Mouse (Mus musculus): ENCODE measurements around the gene Pam16. TPM values are rescaled to one million over a fixed set of nuclear protein-coding genes. Genes with fewer than 3 reads are reported as not detected.

Pam16 gene
- polyA plus RNA-seq, 1 experiment from 2014 or later = 59.7 TPM

- TF ChIP-seq EP300 (IDR thresholded peaks at IDR 0.05; ENCODE audit: low read depth) (no peak), CTCF (IDR thresholded peaks at IDR 0.05; ENCODE audit: low read depth) (no peak)
- Histone ChIP-seq H3K36me3 (replicated peaks; ENCODE audit: insufficient read depth, low read length) (no peaks in the 10 kb centered on the region), H3K4me1 (ENCODE audit: insufficient read depth) (peaks cover 10% of the 10 kb centered on the region; the same call in 1 of the 2 replicates), H3K27me3 (ENCODE audit: insufficient read depth, low read length) (peaks cover 26% of the 10 kb centered on the region), H3K4me2 (ENCODE audit: low read depth, low read length) (peak within 1 kb of the TSS; percentile 86), H3K27ac (ENCODE audit: low read depth) (peak within 1 kb of the TSS; percentile 44), H3K9me3 (ENCODE audit: low read length) (no peaks in the 10 kb centered on the region), H3K4me3 (ENCODE audit: low read depth, low read length) (peak within 1 kb of the TSS; percentile 54), H3K9ac (replicated peaks) (peak within 1 kb of the TSS; percentile 54)
- DNase-seq = peak; percentile 62
- peak; percentile 63 for ATAC-seq
- under 1% methylated on average over 16 of the region's 74 CpGs for WGBS (ENCODE audit: insufficient replicate concordance)
Observed at GRCm38 (mm10) chr16:4593971-4594813, 30.6 kb downstream of the Pam16 start, which contains the start of gene Glis2. TSS of gene Glis2 (plus strand) at chr16:4594713.

GRCm38 (mm10) chr16:4592909-4593875 is 31.6 kb downstream of the Pam16 start:
- Histone ChIP-seq H3K9me3 (ENCODE audit: low read length) (no peaks in the 10 kb centered on the region), H3K27me3 (ENCODE audit: insufficient read depth, low read length) (peaks cover 26% of the 10 kb centered on the region), H3K36me3 (replicated peaks; ENCODE audit: insufficient read depth, low read length) (no peaks in the 10 kb centered on the region), H3K27ac (ENCODE audit: low read depth) (peak overlapping the region; percentile 44), H3K4me1 (ENCODE audit: insufficient read depth) (peaks cover 10% of the 10 kb centered on the region; the same call in 1 of the 2 replicates), H3K9ac (replicated peaks) (peak overlapping the region; percentile 54), H3K4me2 (ENCODE audit: low read depth, low read length) (peak overlapping the region; percentile 86), H3K4me3 (ENCODE audit: low read depth, low read length) (peak overlapping the region; percentile 54)
- peak; percentile 47 for ATAC-seq
- DNase-seq = peak; percentile 58
- WGBS (ENCODE audit: insufficient replicate concordance) = 24% methylated on average over 32 of the region's 32 CpGs
- TF ChIP-seq EP300 (IDR thresholded peaks at IDR 0.05; ENCODE audit: low read depth) = no peak
- peak; percentile 61 for TF ChIP-seq CTCF (IDR thresholded peaks at IDR 0.05; ENCODE audit: low read depth)

- ATAC-seq = no peak
- Histone ChIP-seq H3K4me3 (ENCODE audit: low read depth, low read length) (no peak overlapping the region), H3K4me2 (ENCODE audit: low read depth, low read length) (no peak overlapping the region), H3K36me3 (replicated peaks; ENCODE audit: insufficient read depth, low read length) (no peaks in the 10 kb centered on the region), H3K9ac (replicated peaks) (no peak overlapping the region), H3K4me1 (ENCODE audit: insufficient read depth) (peaks cover 27% of the 10 kb centered on the region), H3K27ac (ENCODE audit: low read depth) (no peak overlapping the region), H3K9me3 (ENCODE audit: low read length) (no peaks in the 10 kb centered on the region), H3K27me3 (ENCODE audit: insufficient read depth, low read length) (peaks cover 20% of the 10 kb centered on the region)
- 83% methylated on average over 9 of the region's 9 CpGs for WGBS (ENCODE audit: insufficient replicate concordance)
- no peak for TF ChIP-seq EP300 (IDR thresholded peaks at IDR 0.05; ENCODE audit: low read depth)
- no peak for TF ChIP-seq CTCF (IDR thresholded peaks at IDR 0.05; ENCODE audit: low read depth)
- DNase-seq = no peak
Observed at GRCm38 (mm10) chr16:4590236-4590635, 34.6 kb downstream of the Pam16 start.

- no peak overlapping the region for H3K4me3 ChIP-seq (ENCODE audit: low read depth, low read length)
- H3K4me2 ChIP-seq (ENCODE audit: low read depth, low read length) = 0 out of 2 replicates have a peak overlapping the region, but pooled peaks have one; percentile 74
- H3K27ac ChIP-seq (ENCODE audit: low read depth) = peak overlapping the region; percentile 64; the same call in 1 of the 2 replicates
- TF ChIP-seq EP300 (IDR thresholded peaks at IDR 0.05; ENCODE audit: low read depth) (no peak), CTCF (IDR thresholded peaks at IDR 0.05; ENCODE audit: low read depth) (no peak)
- no peaks in the 10 kb centered on the region for H3K36me3 ChIP-seq (replicated peaks; ENCODE audit: insufficient read depth, low read length)
- H3K4me1 ChIP-seq (ENCODE audit: insufficient read depth) = peaks cover 24% of the 10 kb centered on the region
- ATAC-seq = no peak
- no peak for DNase-seq
- H3K9ac ChIP-seq (replicated peaks) = peak overlapping the region; percentile 58; the same call in 1 of the 2 replicates
- WGBS (ENCODE audit: insufficient replicate concordance) = 64% methylated on average over 5 of the region's 5 CpGs
- H3K27me3 ChIP-seq (ENCODE audit: insufficient read depth, low read length) = no peaks in the 10 kb centered on the region
- no peaks in the 10 kb centered on the region for H3K9me3 ChIP-seq (ENCODE audit: low read length)
Observed at GRCm38 (mm10) chr16:4587516-4588210, 37.1 kb downstream of the Pam16 start.

GRCm38 (mm10) chr16:4586531-4587123 is 38.2 kb downstream of the Pam16 start:
- ATAC-seq = peak; percentile 100
- WGBS (ENCODE audit: insufficient replicate concordance) = 1% methylated on average over 42 of the region's 43 CpGs
- peaks cover 24% of the 10 kb centered on the region for H3K4me1 ChIP-seq (ENCODE audit: insufficient read depth)

More at GRCm38 (mm10) chr16:4586531-4587123, 38.2 kb downstream of the Pam16 start:
- DNase-seq = peak; percentile 97
- Histone ChIP-seq H3K9me3 (ENCODE audit: low read length) (no peaks in the 10 kb centered on the region), H3K9ac (replicated peaks) (peak overlapping the region; percentile 58), H3K27me3 (ENCODE audit: insufficient read depth, low read length) (no peaks in the 10 kb centered on the region), H3K4me2 (ENCODE audit: low read depth, low read length) (peak overlapping the region; percentile 74), H3K4me3 (ENCODE audit: low read depth, low read length) (peak overlapping the region; percentile 47), H3K36me3 (replicated peaks; ENCODE audit: insufficient read depth, low read length) (no peaks in the 10 kb centered on the region), H3K27ac (ENCODE audit: low read depth) (peak overlapping the region; percentile 64)
- TF ChIP-seq EP300 (IDR thresholded peaks at IDR 0.05; ENCODE audit: low read depth) (peak; percentile 56; the same call in 1 of the 2 replicates), CTCF (IDR thresholded peaks at IDR 0.05; ENCODE audit: low read depth) (peak; percentile 39; the same call in 1 of the 2 replicates)

Data from liver, postnatal 0 days (tissue).